Mouse (Mus musculus) lung, embryonic 16.5 days (tissue): ENCODE results near the gene Neil1. TPM values are rescaled to one million over a fixed set of nuclear protein-coding genes. Genes with fewer than 3 reads are reported as not detected.

Experiments used
- ATAC-seq: fragments of 200-750 bp; cut with Nextera tagmentation; 2 replicates; pipeline ENCODE4 v1.8.0; 2017; ENCODE audit warnings: low read depth, mild to moderate bottlenecking, moderate library complexity
- H3K27ac ChIP-seq: fragments of 300-500 bp; sonication (generic); 2 replicates; pipeline ENCODE4 v1.5.1; 2014; ENCODE audit warnings: mild to moderate bottlenecking, control low read depth, low read length
- H3K27me3 ChIP-seq: fragments of 300-500 bp; sonication (generic); 2 replicates; pipeline ENCODE4 v1.6.1; 2014; ENCODE audit warnings: low read depth, low read length, mixed read lengths; ENCODE audit not compliant: control insufficient read depth, insufficient read depth
- H3K36me3 ChIP-seq: fragments of 300-500 bp; sonication (generic); 2 replicates; pipeline ENCODE4 v1.6.1; 2014; ENCODE audit warnings: low read length; ENCODE audit not compliant: control insufficient read depth, insufficient read depth
- H3K4me1 ChIP-seq: fragments of 300-500 bp; sonication (generic); replicated peaks from 2 replicates; pipeline ENCODE4 v1.6.1; 2014; ENCODE audit warnings: low read length, mixed read lengths; ENCODE audit not compliant: control insufficient read depth, insufficient read depth
- H3K4me2 ChIP-seq: fragments of 300-500 bp; sonication (generic); 2 replicates; pipeline ENCODE4 v1.6.1; 2014; ENCODE audit warnings: low read depth, low read length, control low read depth
- H3K4me3 ChIP-seq: fragments of 300-500 bp; sonication (generic); 2 replicates; pipeline ENCODE4 v1.5.1; 2014; ENCODE audit warnings: mild to moderate bottlenecking, low read length, control low read depth
- H3K9ac ChIP-seq: fragments of 300-500 bp; sonication (generic); 2 replicates; pipeline ENCODE4 v1.6.1; 2014; ENCODE audit warnings: low read length, control low read depth
- H3K9me3 ChIP-seq: fragments of 300-500 bp; sonication (generic); 2 replicates; pipeline ENCODE4 v1.6.1; 2016; ENCODE audit warnings: low read length; ENCODE audit not compliant: control insufficient read depth
- WGBS: fragments of 180-500 bp; shearing (Covaris S2); extraction: QIAGEN DNeasy Blood & Tissue Kit; methylation state at CpG from one replicate; pipeline ENCODE4 v1.1.7; 2014; 5-methylcytosine and 5-hydroxymethylcytosine counted together
- polyA plus RNA-seq: library from polyadenylated mRNA; unstranded; fragments of >200 nt; fragmentation: Nextera tagmentation; extraction: Ambion mirVana; gene quantifications from 2 replicates; pipeline ENCODE4 v1.2.1, GENCODE M21; 2015

The Neil1 gene
- polyA plus RNA-seq, 1 experiment from 2014 or later = 9.3 TPM

GRCm38 (mm10) chr9:57143212-57143611, 4.9 kb downstream of the Neil1 start:
- peaks cover 6% of the 10 kb centered on the region; the same call in 1 of the 2 replicates for H3K4me1 ChIP-seq
- H3K4me3 ChIP-seq = no peak overlapping the region
- no peak overlapping the region for H3K4me2 ChIP-seq
- H3K27me3 ChIP-seq = no peaks in the 10 kb centered on the region
- no peaks in the 10 kb centered on the region for H3K9me3 ChIP-seq
- peaks cover 23% of the 10 kb centered on the region; the same call in 1 of the 2 replicates for H3K36me3 ChIP-seq
- WGBS = 82% methylated on average over 11 of the region's 11 CpGs
- no peak for ATAC-seq
- H3K9ac ChIP-seq = no peak overlapping the region
- H3K27ac ChIP-seq = no peak overlapping the region

- 81% methylated on average over 17 of the region's 17 CpGs for WGBS
- H3K4me2 ChIP-seq = no peak overlapping the region
These were observed 6.4 kb downstream of the Neil1 start for GRCm38 (mm10) chr9:57141417-57142353.

GRCm38 (mm10) chr9:57139571-57139970, 8.5 kb downstream of the Neil1 start:
- no peaks in the 10 kb centered on the region for H3K9me3 ChIP-seq
- H3K27ac ChIP-seq = no peak overlapping the region
- no peaks in the 10 kb centered on the region for H3K27me3 ChIP-seq
- H3K4me2 ChIP-seq = no peak overlapping the region
- no peak overlapping the region for H3K4me3 ChIP-seq
- no peak overlapping the region for H3K9ac ChIP-seq
- WGBS = 78% methylated on average over 5 of the region's 5 CpGs
- H3K4me1 ChIP-seq = no peaks in the 10 kb centered on the region
- H3K36me3 ChIP-seq = peaks cover 42% of the 10 kb centered on the region
- ATAC-seq = no peak

More at GRCm38 (mm10) chr9:57141417-57142353, 6.4 kb downstream of the Neil1 start:
- no peak overlapping the region for H3K27ac ChIP-seq
- H3K36me3 ChIP-seq = peaks cover 33% of the 10 kb centered on the region
- H3K27me3 ChIP-seq = no peaks in the 10 kb centered on the region
- no peak for ATAC-seq
- H3K4me1 ChIP-seq = no peaks in the 10 kb centered on the region
- H3K9me3 ChIP-seq = no peaks in the 10 kb centered on the region
- no peak overlapping the region for H3K9ac ChIP-seq
- H3K4me3 ChIP-seq = no peak overlapping the region

GRCm38 (mm10) chr9:57139110-57139509, 9.0 kb downstream of the Neil1 start:
- H3K36me3 ChIP-seq = peaks cover 45% of the 10 kb centered on the region
- no peak overlapping the region for H3K9ac ChIP-seq
- H3K4me3 ChIP-seq = no peak overlapping the region
- H3K4me1 ChIP-seq = no peaks in the 10 kb centered on the region
- ATAC-seq = no peak
- no peaks in the 10 kb centered on the region for H3K9me3 ChIP-seq
- 86% methylated on average over 9 of the region's 9 CpGs for WGBS
- no peak overlapping the region for H3K27ac ChIP-seq
- no peak overlapping the region for H3K4me2 ChIP-seq
- no peaks in the 10 kb centered on the region for H3K27me3 ChIP-seq

GRCm38 (mm10) chr9:57138507-57138906, 9.6 kb downstream of the Neil1 start:
- Histone ChIP-seq H3K36me3 (peaks cover 45% of the 10 kb centered on the region), H3K9ac (no peak overlapping the region), H3K27ac (no peak overlapping the region), H3K4me2 (no peak overlapping the region), H3K9me3 (no peaks in the 10 kb centered on the region), H3K4me3 (no peak overlapping the region), H3K27me3 (no peaks in the 10 kb centered on the region), H3K4me1 (no peaks in the 10 kb centered on the region)
- WGBS = 86% methylated on average over 6 of the region's 6 CpGs
- no peak for ATAC-seq

DNA sequence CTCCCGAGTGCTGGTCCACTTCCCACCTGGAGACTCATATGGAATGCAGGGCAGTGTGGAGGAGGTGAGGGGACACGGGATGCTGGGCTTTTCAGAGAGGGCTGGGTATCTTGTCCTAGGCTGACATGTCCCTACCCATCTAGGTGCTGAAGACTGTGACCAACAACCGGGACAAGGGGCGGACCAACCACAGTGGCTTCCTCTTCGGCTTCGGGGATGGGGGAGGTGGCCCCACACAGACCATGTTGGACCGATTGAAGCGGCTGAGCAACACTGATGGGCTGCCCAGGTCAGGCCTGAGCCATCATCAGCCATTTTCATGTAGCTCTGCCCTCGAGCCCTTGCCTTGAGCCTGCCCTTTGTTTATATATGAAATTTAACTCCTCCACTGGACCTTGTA, 10.3 kb downstream of the Neil1 start:
- Histone ChIP-seq H3K27me3 (no peaks in the 10 kb centered on the region), H3K4me3 (no peak overlapping the region), H3K4me1 (no peaks in the 10 kb centered on the region), H3K9ac (no peak overlapping the region), H3K27ac (no peak overlapping the region), H3K4me2 (no peak overlapping the region), H3K36me3 (peaks cover 45% of the 10 kb centered on the region), H3K9me3 (no peaks in the 10 kb centered on the region)
- no peak for ATAC-seq
- 75% methylated on average over 9 of the region's 9 CpGs for WGBS

GRCm38 (mm10) chr9:57137246-57137645, 10.9 kb downstream of the Neil1 start:
- Histone ChIP-seq H3K4me1 (no peaks in the 10 kb centered on the region), H3K36me3 (peaks cover 43% of the 10 kb centered on the region), H3K4me2 (no peak overlapping the region), H3K9me3 (no peaks in the 10 kb centered on the region), H3K27ac (no peak overlapping the region), H3K27me3 (no peaks in the 10 kb centered on the region), H3K9ac (no peak overlapping the region), H3K4me3 (no peak overlapping the region)
- no peak for ATAC-seq
- 89% methylated on average over 6 of the region's 6 CpGs for WGBS

DNA sequence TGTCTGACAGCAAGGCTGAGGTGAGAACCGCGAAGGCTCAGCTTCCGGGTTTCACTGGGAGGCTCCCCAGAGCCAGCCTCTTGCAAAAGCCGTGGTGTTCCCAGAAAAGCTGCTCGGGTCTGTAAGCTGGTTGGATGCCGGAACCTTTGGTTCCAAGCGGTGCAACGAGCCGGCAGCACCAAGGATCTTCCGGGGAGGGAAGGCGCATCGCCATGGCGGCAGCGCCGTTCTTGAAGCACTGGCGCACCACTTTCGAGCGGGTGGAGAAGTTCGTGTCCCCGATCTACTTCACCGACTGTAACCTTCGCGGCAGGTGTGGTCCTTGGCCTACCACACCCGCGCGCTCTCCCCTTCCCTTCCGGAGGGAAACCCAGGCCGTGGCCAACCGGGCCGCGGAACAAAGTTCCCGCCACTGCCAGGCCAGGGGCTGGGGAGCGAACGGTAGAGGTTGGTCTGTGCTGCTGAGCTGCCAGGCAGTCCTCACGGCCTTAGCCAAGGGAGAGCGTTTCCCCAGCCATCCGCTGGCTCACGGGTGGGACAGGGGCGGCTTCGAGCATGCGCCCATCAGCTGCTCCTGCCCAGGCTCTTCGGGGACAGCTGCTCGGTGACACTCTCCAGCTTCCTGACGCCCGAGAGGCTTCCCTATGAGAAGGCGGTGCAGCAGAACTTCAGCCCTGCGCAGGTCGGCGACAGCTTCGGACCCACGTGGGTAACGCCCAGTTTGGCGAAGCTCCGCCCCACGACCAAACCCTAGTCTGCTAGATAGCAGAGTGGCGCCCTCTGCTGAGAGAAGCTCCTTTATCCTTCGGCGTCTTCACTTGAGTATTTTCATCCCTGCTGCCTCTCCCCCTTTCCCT, 17.3 kb downstream of the Neil1 start, which contains the start of gene Man2c1:
Gene Man2c1 (plus strand): TSS at position 114 of the 857 bp plus-strand sequence.
- under 1% methylated on average over 58 of the region's 58 CpGs for WGBS
- Histone ChIP-seq H3K9ac (peak within 1 kb of the TSS; percentile 86), H3K4me2 (peak within 1 kb of the TSS; percentile 84), H3K9me3 (no peaks in the 10 kb centered on the region), H3K27me3 (no peaks in the 10 kb centered on the region), H3K36me3 (peaks cover 20% of the 10 kb centered on the region), H3K4me1 (peaks cover 7% of the 10 kb centered on the region; the same call in 1 of the 2 replicates), H3K4me3 (peak within 1 kb of the TSS; percentile 87), H3K27ac (peak within 1 kb of the TSS; percentile 98)
- peak; percentile 95 for ATAC-seq

DNA sequence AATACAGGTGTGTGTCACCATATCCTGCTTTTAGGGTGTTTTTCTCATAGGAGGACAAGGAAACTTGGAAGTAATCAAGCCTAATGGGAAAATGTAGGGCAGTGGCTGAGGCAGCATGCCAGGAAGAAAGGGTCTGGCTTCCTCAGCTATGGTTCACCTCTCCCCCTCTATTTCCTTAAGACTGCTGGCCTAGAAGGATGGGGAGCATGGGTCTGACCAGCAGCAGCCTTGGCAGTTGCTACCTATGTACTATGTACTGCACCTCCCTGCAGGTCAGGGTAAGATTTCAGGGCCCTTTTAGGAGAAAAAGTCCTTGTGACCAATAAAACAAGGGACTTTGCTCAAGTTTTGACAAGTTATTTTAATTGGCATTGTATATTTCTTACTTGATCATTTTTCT, 18.5 kb downstream of the Neil1 start:
- no peak for ATAC-seq
- no peak overlapping the region for H3K27ac ChIP-seq
- peaks cover 7% of the 10 kb centered on the region; the same call in 1 of the 2 replicates for H3K4me1 ChIP-seq
- H3K9ac ChIP-seq = no peak overlapping the region
- H3K27me3 ChIP-seq = no peaks in the 10 kb centered on the region
- no peaks in the 10 kb centered on the region for H3K9me3 ChIP-seq
- H3K4me2 ChIP-seq = peak overlapping the region; percentile 84
- peaks cover 25% of the 10 kb centered on the region for H3K36me3 ChIP-seq
- H3K4me3 ChIP-seq = peak overlapping the region; percentile 87
